Mouse (Mus musculus) layer of hippocampus, adult 9-11 months (tissue): ENCODE measurements around the gene Dpf2.
A peak's percentile ranks its signal among the peaks of the same experiment; 100 is the strongest.

Source experiments
- DNase-seq: peaks from one replicate; pipeline ENCODE4 v3.0.0; 2022

Gene Dpf2

DNA sequence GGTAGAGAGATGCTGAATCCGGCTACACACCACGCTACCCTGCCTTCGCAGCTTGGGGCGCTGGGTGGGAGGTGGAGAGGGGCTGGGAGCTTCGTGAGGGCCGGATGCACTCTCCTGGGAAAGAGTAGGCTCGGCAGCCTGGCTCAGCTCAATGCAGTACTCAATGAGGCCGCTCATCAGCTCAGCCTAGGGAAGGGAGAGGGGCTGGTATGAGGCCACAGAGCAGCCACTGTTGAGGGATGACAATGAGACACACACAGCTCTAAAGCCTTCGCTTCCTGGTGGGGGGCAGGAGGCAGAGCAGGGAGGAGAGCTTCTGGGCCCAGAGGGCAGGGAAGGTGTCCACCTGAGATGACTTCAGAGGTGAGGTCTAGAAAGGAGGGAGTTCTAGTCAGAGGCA lies 56.2 kb downstream of the Dpf2 start:
- no peak for DNase-seq

DNA sequence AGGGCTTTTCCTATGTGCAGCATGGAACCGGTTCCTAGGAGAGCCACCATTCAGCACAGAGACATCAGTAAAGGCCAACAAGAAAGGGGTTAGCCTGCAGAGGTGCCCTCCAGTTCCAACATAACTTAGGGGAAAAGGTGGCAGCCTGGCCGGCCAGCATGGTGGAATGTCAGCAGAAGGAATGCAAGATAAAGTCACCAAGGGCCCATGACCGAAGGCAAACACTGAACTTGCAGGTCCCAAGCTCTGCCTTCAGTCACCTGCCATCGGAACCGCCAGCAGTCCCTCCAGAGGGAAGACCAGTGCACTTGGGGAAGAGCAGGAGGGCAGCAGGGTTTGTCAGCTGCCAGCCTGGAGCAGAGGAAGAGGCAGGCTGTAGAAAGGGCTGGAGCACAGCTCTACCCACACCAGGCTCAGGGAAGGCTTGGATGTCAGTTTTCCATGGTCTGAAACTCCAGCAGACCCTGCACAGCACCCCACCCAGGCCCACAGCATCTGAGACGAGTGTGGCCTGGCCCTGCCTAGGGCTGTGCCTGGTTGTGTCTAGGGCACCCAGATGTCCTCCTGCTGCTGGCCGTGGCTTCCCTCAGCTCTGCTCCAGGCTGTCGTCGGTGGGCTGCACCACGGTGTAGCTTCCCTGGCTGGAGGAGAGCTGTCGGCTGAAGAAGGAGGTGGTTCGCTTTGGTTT lies 60.6 kb downstream of the Dpf2 start:
- no peak for DNase-seq

DNA sequence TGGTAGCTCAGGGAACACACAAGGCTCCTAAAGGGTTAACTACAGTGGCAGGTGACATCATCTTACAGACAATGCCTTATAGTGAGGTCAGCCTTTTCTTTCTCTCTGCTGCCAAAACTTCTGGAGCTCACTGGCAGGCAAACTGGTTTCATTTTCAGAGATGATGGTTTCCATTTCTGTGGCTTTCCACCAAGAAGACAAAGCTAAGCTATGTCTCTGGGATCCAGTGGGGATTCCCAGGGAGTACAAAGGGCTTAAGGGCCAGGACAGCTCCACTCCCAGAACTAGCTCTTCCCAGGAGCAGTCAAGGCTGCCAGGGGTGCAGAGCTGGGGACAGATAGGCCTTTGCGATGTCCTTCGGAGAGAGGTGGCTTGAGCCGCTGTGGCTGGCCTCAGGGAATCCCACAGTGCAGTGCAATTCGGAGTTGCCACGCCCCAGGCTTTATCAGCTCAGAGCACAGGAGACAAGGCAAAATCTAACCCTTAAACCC lies 61.3 kb downstream of the Dpf2 start:
- DNase-seq, result no peak

DNA sequence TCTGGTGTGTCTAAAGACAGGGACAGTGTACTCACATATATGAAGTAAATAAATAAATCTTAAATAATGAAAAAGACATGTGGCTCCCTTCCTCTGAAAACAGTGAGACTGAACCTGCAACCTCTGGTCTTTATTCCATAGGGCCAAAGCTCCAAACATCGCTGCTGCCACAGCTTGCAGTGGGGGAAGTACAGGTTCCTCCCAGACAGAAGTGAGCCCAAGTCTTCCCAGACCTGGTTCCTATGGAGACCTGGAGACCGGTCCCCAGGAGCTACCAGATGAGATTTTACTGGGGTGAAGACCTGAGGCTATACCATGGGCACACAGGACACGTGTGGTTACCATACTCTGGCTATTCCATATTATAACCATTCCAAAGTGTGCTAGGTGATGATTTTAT lies 62.0 kb downstream of the Dpf2 start:
- DNase-seq, result no peak

DNA sequence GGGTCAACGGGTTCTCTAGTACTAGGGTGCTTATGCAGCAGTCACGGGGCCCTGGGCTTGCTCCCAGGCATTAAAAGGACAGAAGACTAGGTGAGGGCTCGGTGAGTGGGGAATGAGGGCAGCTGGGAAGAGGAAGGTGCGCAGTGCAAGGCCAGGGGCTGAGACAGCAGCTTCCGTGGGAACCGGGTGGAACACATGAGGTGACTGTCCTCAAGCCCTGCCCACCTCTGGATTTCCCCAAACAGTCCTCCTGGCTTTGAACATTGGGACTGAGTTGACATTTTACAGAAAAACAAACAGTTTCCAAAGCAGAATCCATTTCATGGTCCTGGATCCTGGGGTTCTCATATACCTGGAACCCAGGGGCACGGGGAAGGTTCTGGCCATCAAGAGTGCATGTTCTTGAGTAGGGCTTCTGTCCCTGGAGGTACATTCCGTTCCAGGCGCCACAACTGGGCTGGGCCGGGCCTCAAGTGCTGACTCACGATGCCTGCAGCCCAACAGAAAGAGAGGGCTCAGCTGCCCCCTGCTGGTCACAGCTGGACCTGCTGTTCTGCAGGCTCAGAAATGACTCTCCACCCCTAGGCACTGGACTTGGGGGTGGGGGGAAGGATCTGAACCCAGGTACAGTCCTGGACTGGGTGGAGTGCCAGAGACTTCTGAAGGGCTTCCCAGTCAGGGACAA lies 62.8 kb downstream of the Dpf2 start:
- DNase-seq, result peak; percentile 92

DNA sequence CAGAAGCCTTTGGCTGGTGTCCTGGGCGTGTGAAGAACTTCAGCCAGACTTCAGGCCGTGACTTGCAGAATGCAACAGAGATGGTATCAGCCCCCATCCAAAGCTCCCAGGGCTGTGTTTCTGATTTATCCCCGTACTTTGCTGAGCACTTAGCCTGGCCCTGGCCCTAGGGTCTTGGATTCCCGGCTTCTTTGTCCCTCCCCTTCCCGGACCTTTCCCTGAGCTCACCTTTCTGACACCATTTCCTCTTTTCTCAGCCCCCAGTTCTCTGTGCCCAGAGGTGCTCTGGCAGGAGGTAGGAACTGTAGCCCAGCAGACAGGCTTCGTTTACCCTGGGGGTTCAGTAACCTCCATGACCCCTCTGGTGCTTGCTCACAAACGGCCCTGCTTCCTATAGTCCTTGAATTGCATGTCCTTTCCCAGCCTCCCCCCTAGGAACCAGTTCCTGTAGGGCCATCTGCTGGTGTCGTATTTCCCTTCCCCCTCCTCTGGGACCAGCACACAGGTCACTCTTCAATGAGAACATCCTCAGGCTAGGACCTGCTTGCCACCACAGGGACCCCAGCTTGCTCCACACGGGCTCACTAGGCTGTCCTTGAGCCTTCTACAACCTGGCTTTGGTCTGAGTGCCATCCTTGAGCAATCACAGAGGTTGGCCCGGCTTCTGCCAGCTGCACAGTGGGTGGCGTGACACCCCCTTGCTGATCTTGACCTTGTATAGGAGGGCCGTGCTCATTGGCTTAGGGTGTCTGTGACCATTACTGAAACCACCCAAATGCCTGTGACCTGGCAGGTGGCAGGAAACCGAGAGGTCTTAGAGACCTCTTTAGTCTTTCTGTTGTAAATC lies 63.8 kb downstream of the Dpf2 start:
- no peak for DNase-seq

DNA sequence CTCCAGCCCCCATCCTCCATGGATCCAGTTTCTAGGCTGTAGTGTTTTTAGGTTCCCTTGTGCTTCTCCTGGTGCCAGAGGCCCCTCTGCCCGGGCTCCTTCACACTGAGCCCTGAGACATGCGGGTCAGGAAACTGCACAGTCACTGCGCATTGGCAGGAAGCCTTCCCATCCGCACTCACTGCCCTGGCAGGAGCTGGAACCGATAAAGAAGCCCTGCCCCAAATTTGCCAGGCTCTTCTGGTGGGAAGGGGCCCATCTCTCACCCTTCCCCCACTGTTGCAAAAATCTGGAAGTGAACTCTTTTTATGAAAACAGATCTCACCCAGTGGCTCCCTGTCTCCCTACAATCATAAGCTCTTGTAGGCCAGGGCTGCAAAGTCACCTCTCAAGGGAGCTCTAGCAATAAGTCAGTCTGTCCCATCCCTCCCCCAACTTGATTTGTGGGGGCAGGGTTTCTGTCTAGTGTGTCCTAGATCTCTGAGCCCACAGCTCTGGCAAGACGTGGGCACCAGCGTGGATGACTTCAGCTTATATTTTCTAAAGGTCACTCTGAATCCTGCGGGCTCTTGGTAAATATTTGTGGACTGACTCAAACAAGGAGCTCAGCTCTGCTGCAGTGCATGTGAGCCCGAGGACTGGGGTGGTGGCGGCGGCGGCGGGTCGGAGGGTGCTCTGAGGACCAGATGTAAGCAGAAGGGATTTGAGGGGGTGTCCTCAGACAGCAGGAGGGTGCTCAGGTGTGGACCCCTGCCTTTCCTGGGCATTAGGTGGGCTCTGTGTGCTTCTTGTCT lies 64.6 kb downstream of the Dpf2 start:
- DNase-seq, result no peak

DNA sequence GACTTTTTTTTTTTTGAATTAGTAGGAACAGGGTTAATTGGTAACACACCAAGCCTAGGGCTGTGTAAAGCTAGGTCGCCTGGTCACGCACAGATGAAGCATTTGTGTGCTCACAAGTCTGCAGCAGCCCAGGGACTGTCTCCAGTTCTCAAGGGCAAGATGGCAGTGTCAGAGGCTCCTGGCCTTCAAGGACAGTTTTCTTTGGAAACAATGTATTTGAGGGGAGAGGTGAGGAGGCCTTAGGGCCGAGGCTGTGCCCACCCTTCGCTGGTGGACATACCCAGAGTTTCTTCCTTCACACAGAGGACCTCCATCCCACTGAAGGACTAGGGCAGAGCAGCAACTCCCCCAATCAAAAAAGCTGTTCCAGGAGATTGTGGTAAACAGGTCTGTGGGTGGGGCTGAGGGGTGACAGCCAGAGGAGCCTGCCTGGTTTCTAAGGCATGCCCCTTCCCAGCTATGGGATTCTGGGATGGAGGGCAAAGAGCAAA lies 65.5 kb downstream of the Dpf2 start:
- no peak for DNase-seq

DNA sequence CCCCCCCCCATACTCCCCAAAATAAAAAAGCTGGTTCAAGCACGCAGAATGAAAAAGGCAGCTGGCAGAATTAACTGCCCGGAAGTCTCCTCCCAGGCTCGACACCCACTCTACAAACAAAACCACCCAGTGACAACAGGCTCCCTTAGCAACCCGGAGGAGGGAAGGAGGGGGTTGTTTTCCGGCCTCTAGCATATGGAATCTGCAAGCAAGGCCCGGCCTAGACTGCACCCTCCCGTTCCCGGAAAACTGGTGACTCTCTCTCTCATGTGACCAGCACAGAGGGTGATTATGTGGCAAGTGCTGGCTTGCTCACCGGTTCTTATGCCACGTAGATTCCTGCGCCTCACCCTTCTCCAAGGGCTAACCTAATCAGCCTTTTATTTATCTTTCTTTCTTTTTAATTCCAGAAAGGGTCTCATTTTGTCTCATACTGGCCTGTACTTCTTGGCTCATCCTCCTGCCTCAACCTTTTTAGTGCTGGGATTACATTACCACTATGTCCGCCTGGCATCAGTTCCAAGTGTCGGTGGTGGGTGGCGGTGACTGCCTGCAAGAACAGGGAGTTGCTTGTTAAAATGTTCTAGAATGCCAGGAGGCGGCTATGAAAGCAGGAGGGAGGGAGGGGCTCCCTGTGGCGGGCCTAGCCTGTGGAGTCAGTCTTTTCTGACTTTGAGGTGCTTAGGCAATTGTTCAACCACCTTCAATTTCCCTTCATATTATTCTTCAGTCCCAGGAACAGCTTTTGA lies 66.1 kb downstream of the Dpf2 start:
- peak; percentile 97 for DNase-seq
